Mouse (Mus musculus) liver, adult 2 months (tissue): Measurements from ENCODE around the gene Lyl1. TPM values are rescaled to one million over a fixed set of nuclear protein-coding genes. Genes with fewer than 3 reads are reported as not detected.

Experiments
- DNase-seq: peaks from one replicate; pipeline ENCODE4 v3.0.0-alpha.2; 2011; ENCODE audit warnings: low read depth, low spot score; ENCODE audit errors: extremely low read depth
- H3K27ac ChIP-seq: fragments of 200-500 bp; replicated peaks from 2 replicates; pipeline ENCODE4 v1.5.1; 2012; ENCODE audit warnings: low read depth, mild to moderate bottlenecking, control low read depth, inconsistent platforms, low read length; ENCODE audit not compliant: insufficient read depth
- H3K27me3 ChIP-seq: fragments of 200-500 bp; 2 replicates; pipeline ENCODE4 v1.6.1; 2012; ENCODE audit warnings: mild to moderate bottlenecking, moderate library complexity, low read length, inconsistent platforms; ENCODE audit not compliant: control insufficient read depth, insufficient read depth
- H3K36me3 ChIP-seq: fragments of 200-500 bp; 2 replicates; pipeline ENCODE4 v1.6.1; 2012; ENCODE audit warnings: low read length, inconsistent platforms; ENCODE audit not compliant: control insufficient read depth, insufficient read depth
- H3K4me1 ChIP-seq: fragments of 200-500 bp; 2 replicates; pipeline ENCODE4 v1.6.1; 2011; ENCODE audit warnings: low read length; ENCODE audit not compliant: control insufficient read depth, insufficient read depth
- H3K4me3 ChIP-seq: fragments of 200-500 bp; 2 replicates; pipeline ENCODE4 v1.5.1; 2011; ENCODE audit warnings: low read depth, mild to moderate bottlenecking, control low read depth, low read length, moderate library complexity; ENCODE audit not compliant: insufficient read depth
- H3K79me2 ChIP-seq: fragments of 200-500 bp; 2 replicates; pipeline ENCODE4 v1.6.1; 2012; ENCODE audit warnings: inconsistent platforms, mild to moderate bottlenecking, low read length, moderate library complexity; ENCODE audit not compliant: control insufficient read depth, insufficient read depth
- H3K9ac ChIP-seq: fragments of 200-500 bp; 2 replicates; pipeline ENCODE4 v1.6.1; 2012; ENCODE audit warnings: low read depth, mild to moderate bottlenecking, control low read depth, inconsistent platforms, low read length
- CTCF ChIP-seq: fragments of 200-500 bp; IDR thresholded peaks from 2 replicates; pipeline ENCODE4 v1.5.1; 2011; ENCODE audit warnings: low read depth, low read length, control low read depth
- POLR2A ChIP-seq: fragments of 200-500 bp; IDR thresholded peaks from 2 replicates; pipeline ENCODE4 v1.6.1; 2011; ENCODE audit warnings: low read length, control low read depth; ENCODE audit not compliant: insufficient read depth; ENCODE audit errors: extremely low read depth
- WGBS: fragments of 180-500 bp; shearing (Covaris S2); methylation state at CpG from one replicate; pipeline ENCODE4 v1.1.7; 2018; 5-methylcytosine and 5-hydroxymethylcytosine counted together
- polyA plus RNA-seq: library from polyadenylated mRNA; depleted of rRNA; stranded (reverse); fragments of >200 nt; gene quantifications from 2 replicates; pipeline ENCODE4 v1.2.3, GENCODE M21; 2012; rRNA removed
- total RNA-seq: library from RNA; depleted of rRNA; stranded (reverse); fragments of >200 nt; gene quantifications from 2 replicates; pipeline ENCODE4 v1.2.3, GENCODE M21; 2014; rRNA removed

Lyl1 gene
- total RNA-seq (0.18 and 0.47 TPM in 2 replicates), polyA plus RNA-seq (0.71 and 1.3 TPM in 2 replicates)

DNA sequence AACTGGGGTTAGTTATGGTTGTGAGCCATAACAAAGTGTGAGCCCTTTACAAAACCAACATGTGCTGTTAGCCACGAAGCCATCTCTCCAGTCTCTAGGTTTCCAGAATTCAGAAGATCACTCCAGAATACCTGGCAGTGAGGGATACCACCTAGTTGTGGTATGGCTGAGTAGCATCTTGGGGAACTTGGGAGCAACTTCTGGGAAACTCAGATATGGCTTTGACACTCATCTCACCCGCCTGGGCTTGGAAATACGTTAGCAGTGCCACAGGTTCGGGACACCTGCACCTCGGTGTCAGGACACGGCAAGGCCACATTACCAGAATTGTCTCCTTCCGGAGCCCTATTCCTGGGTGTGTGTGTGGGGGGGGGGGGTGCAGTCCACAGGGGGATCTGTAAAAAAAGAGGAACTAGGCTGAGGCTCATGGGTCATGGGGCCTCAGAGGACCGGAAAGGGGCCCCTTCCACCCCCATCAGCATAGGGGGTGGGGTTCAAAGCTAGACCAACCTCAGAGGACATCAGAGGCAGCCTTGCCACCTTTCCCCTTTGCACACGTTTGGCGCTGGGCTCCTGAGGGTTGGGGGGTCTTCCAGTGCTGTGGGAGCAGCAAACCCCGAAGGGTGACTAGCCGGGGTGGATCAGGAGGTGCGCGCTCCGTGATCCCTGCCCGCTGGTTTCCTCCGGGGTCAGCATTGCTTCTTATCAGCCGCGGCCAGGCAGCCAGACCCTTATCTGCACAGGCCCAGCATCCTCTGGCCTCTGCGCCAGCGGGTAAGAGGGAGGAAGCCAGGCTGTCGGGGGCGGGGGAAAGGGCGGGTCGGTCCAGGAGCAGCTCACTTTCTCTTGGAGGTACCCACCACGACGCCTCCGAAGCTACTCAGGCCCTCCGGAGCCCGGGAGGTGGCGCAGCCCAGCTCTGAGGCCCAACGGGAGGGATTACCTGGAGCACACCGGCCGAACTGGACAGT is at the start of gene Lyl1:
Gene Lyl1 (plus strand): TSS at position 517 of the 971 bp plus-strand sequence.
- Histone ChIP-seq H3K4me3 (peak within 1 kb of the TSS; percentile 59), H3K9ac (peak within 1 kb of the TSS; percentile 46), H3K4me1 (peaks cover 15% of the 10 kb centered on the region), H3K27ac (peak within 1 kb of the TSS; percentile 33), H3K27me3 (no peaks in the 10 kb centered on the region), H3K36me3 (peaks cover 3% of the 10 kb centered on the region), H3K79me2 (peaks cover 3% of the 10 kb centered on the region; the same call in 1 of the 2 replicates)
- WGBS: 47% methylated on average over 34 of the region's 34 CpGs
- TF ChIP-seq CTCF (no peak), POLR2A (no peak)
- no peak for DNase-seq

DNA sequence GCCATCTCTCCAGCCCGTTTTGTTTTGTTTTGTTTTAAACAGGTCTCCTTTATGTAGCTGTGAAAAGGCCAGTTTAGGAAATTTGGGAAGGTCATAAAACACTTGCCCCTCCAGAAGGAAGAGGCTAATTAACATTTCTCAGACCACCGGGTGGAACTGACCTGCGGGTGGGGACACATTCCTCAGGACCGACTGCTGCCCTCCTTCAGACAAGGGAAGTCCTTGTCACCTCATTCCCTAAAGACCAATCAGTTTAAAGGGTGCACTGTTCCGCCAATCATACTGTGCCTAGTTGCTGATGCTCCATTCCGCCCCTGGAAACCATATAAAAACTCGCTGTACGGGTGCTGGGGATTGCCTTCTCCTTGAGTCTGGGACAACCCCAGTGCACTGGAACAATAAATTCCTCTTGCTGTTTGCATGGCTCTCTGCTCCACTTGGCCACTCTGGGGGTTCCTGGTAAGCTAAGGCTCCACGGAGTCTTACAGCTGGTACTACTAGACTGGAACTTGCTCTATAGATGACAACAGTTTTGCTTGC is 48.1 kb upstream of the Lyl1 start:
- 86% methylated on average over 9 of the region's 9 CpGs for WGBS
- no peak overlapping the region for H3K4me3 ChIP-seq
- H3K4me1 ChIP-seq: peaks cover 13% of the 10 kb centered on the region
- DNase-seq: no peak
- H3K27ac ChIP-seq: no peak overlapping the region
- no peaks in the 10 kb centered on the region for H3K79me2 ChIP-seq
- no peak overlapping the region for H3K9ac ChIP-seq
- H3K36me3 ChIP-seq: no peaks in the 10 kb centered on the region
- no peaks in the 10 kb centered on the region for H3K27me3 ChIP-seq
- TF ChIP-seq CTCF (no peak), POLR2A (no peak)

DNA sequence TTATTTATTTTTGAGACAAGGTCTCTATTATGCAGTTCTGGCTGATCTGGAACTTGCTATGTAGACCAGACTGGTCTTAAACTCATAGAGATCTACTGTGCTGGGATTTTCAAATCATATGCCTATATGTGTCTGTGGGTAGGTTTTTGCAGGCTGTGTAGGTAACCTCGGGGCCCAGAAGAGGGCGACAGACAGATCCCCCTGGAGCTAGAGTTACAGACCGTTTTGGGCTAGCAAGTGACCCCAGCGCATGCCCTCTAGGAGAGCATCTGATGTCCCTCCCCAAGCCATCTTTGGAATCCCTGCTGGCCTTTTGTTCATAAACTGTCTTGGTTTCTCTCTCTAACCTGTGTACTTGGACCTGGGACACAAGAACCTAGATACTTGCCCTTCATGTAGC is 46.7 kb upstream of the Lyl1 start:
- Histone ChIP-seq H3K27me3 (no peaks in the 10 kb centered on the region), H3K27ac (no peak overlapping the region), H3K79me2 (no peaks in the 10 kb centered on the region), H3K4me3 (no peak overlapping the region), H3K36me3 (no peaks in the 10 kb centered on the region), H3K9ac (no peak overlapping the region), H3K4me1 (peaks cover 13% of the 10 kb centered on the region)
- DNase-seq: no peak
- no peak for TF ChIP-seq POLR2A
- TF ChIP-seq CTCF: no peak
- WGBS: 57% methylated on average over 4 of the region's 4 CpGs

DNA sequence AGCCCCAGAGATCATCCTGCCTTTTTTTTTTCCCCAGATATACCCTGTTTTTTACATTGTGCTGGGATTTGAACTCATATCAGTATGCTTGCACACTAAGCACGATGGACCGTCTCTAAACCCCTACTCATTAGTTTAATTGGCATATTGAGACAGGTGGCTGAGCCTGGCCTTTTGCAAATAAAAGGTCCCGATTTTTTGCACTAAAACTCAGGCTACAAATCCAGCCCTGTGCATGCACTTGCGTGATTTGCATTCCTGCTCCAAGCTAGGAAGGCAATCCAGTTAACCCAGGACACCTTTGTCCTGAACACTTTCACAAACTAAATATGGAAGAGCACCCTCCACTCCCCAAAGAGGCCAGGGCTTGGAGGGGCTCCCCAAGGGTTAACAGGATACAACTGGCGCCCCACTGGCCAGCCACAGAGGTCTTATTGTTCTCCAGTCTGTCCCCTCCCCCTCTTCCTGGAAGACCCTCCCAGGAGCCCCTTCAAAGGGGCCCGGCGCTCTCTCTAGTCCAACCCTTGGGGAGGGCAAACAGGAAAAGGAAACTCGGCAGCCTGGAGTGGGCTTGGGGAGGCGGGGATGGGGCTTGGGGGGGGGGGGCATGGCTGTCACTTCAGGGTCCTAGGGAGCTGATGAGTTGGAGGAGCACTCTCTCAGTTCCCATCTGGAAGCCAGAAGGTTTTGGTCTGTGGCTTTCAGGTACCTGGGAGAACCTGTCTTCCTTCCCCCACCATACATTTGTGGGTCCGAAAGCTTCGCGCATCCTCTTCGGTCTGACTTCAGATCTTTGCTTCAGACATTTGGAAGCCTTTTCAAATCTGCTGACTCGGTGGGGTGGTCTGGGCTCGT is 45.7 kb upstream of the Lyl1 start:
- TF ChIP-seq CTCF (no peak), POLR2A (no peak)

DNA sequence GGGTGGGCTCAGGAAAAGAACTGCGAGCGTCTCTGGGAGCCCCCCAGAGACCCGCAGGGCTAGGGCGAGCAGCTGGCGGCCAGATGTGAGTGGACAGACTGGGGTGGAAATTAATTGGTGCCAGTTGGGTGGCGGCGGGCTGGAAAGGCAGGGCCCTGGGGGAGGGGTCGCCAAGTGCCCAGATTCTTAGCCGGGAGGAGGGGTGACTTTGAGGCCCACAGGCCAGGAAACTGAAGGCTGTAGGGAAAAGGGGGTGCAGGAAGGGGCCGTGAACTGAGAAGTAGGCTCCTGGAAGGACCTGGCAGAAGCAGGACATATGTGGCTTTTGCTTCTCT is 45.1 kb upstream of the Lyl1 start:
- Histone ChIP-seq H3K9ac (peak overlapping the region; percentile 62), H3K4me1 (peaks cover 10% of the 10 kb centered on the region), H3K79me2 (no peaks in the 10 kb centered on the region), H3K27ac (peak overlapping the region; percentile 59), H3K36me3 (no peaks in the 10 kb centered on the region), H3K4me3 (peak overlapping the region; percentile 57; the same call in 1 of the 2 replicates), H3K27me3 (no peaks in the 10 kb centered on the region)
- no peak for DNase-seq
- TF ChIP-seq POLR2A (no peak), CTCF (no peak)
- WGBS: 42% methylated on average over 10 of the region's 10 CpGs

More for the DNA sequence above, 45.7 kb upstream of the Lyl1 start:
- no peak for DNase-seq
- peaks cover 12% of the 10 kb centered on the region for H3K4me1 ChIP-seq
- peak overlapping the region; percentile 62; the same call in 1 of the 2 replicates for H3K9ac ChIP-seq
- peak overlapping the region; percentile 57 for H3K4me3 ChIP-seq
- H3K27me3 ChIP-seq: no peaks in the 10 kb centered on the region
- H3K79me2 ChIP-seq: no peaks in the 10 kb centered on the region
- H3K27ac ChIP-seq: peak overlapping the region; percentile 59; the same call in 1 of the 2 replicates
- no peaks in the 10 kb centered on the region for H3K36me3 ChIP-seq
- 59% methylated on average over 15 of the region's 15 CpGs for WGBS
